Mouse (Mus musculus) cerebellum, adult 2 months (tissue): ENCODE results near the gene Mllt1.

Experiments used
- CTCF ChIP-seq: fragments of 200-500 bp; IDR thresholded peaks from 2 replicates; pipeline ENCODE4 v1.5.1; 2011; ENCODE audit warnings: low read depth, mild to moderate bottlenecking, control low read depth, low read length, moderate library complexity, borderline replicate concordance; ENCODE audit not compliant: insufficient read depth
- POLR2A ChIP-seq: fragments of 200-500 bp; IDR thresholded peaks from 2 replicates; pipeline ENCODE4 v1.6.1; 2011; ENCODE audit warnings: low read length, control low read depth, borderline replicate concordance; ENCODE audit not compliant: insufficient read depth

DNA sequence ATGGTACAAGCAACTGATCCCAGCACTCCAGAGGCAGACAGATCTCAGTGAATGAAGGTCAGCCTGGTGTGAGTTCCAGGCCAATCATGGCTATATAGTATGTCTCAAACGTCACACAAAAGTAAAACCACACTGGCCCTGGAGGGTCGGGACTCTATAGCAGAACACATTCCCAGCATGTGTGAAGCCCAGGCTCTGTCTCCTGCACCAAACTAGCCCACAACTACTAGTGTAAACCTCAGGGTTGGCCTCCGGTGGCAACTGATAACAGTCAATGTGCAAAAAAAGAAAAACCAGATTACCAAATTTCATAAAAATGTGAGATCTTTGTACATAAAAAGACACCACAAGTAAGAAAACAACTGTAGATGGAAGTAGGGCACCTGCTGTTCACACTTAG lies 22.2 kb downstream of the Mllt1 start:
- TF ChIP-seq CTCF: no peak
- no peak for TF ChIP-seq POLR2A
